ENCODE assay signal across 10 mouse cellular contexts in the genomic region with DNA sequence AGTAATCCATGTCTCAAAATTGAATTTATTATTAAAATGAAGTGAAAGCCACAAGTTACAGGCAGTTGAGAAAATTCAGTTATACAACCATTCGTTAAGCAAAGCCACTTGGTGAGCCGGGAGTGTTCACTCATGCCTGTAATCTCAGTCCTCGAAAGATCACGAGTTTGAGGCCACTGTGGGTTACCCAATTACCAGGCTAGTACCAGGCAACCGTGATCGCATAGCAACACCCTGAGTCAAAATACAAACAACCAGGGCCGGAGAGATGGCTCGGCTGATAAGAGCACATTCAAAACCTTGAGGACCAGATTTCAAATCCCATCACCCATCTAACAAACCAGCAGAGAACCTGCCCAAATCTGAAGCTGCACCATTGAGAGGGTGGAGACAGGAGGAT. TPM values are rescaled to one million over a fixed set of nuclear protein-coding genes. Genes with fewer than 3 reads are reported as not detected.
A peak's percentile ranks its signal among the peaks of the same experiment; 100 is the strongest.
DNase-seq lines count a peak whose midpoint lies in the region; ATAC-seq lines count a peak whose summit lies in the region.
"Had no signal": no experiment of that assay in that cellular context is flagged by ENCODE, and none has a peak within 500 bp of the region (broad histone marks: within the 10 kb centered on the region; RNA-seq: fewer than 3 reads in every experiment).

No protein-coding gene starts in this region.

- ATAC-seq in limb, embryonic 12.5 days (ENCODE audit: insufficient number of reproducible peaks, insufficient read depth, low FRiP score, low TSS enrichment, low read depth), result no peak

- H3K4me3 ChIP-seq in limb, embryonic 12.5 days (replicated peaks), result no peak overlapping the region

- H3K9ac ChIP-seq in limb, embryonic 12.5 days (replicated peaks), result no peak overlapping the region

- peak overlapping the region; percentile 35; the same call in 1 of the 2 replicates for H3K27ac ChIP-seq in limb, embryonic 12.5 days

- no peaks in the 10 kb centered on the region for H3K36me3 ChIP-seq in limb, embryonic 12.5 days

- H3K9me3 ChIP-seq in limb, embryonic 12.5 days, result 0 out of 2 replicates have a peak, but pooled peaks cover 3% of the 10 kb centered on the region

- H3K4me1 ChIP-seq in limb, embryonic 12.5 days (replicated peaks), result peaks cover 11% of the 10 kb centered on the region

- H3K4me2 ChIP-seq in limb, embryonic 12.5 days, result no peak overlapping the region
- H3K4me2 ChIP-seq: heart, embryonic 11.5 days had no signal

- no peaks in the 10 kb centered on the region for H3K27me3 ChIP-seq in limb, embryonic 12.5 days

- DNase-seq in adrenal gland, postnatal 10 days, result peak; percentile 11
- DNase-seq in adrenal gland, postnatal 4 days (ENCODE audit: low spot score in 2 of 2), result no peak
- peak; percentile 61 for DNase-seq in urinary bladder, postnatal 14 days (ENCODE audit: low spot score)
- DNase-seq in urinary bladder, postnatal 4 days (ENCODE audit: low spot score in 2 of 2), result no peak
- no peak for DNase-seq in neural tube, embryonic 10.5 days (ENCODE audit: extremely low spot score, low spot score)
- no peak for DNase-seq in thymus, postnatal 4 days
- no peak for DNase-seq in spleen, adult 18-20 months

- 91% methylated on average over 8 of the region's 8 CpGs for WGBS in limb, embryonic 12.5 days

RNA-seq across cellular contexts. Expression of gene Atf7ip, which starts 40.9 kb away (rescaled TPM):
- 100 to 1,000 TPM in 1 of 2 experiments, 10 to 100 TPM in 1; 63.7 to 105 TPM for total RNA-seq in adrenal gland, postnatal 10 days (2021)
- total RNA-seq in adrenal gland, postnatal 4 days (2021), result 100 to 1,000 TPM; 119 to 123 TPM
- 43.5 and 51.0 TPM in 2 replicates for polyA plus RNA-seq in limb, embryonic 12.5 days (2016; fragmentation: Nextera tagmentation; extraction: Ambion mirVana)

RNA-seq across cellular contexts. Expression of gene E330021D16Rik, which starts 49.7 kb away (rescaled TPM):
- total RNA-seq in adrenal gland, postnatal 10 days (2021), result not detected
- under 1 TPM in 1 of 2 experiments, not detected in 1; 0.73 TPM for total RNA-seq in adrenal gland, postnatal 4 days (2021)
- polyA plus RNA-seq in limb, embryonic 12.5 days (2016; fragmentation: Nextera tagmentation; extraction: Ambion mirVana), result not detected in 2 replicates
- total RNA-seq: adrenal gland, adult 18-20 months had no signal
- polyA plus RNA-seq: heart, embryonic 11.5 days had no signal

Comparison
In these comparisons a context has a peak if more than half of its experiments do, and no peak if none do; other contexts are left out.
1. DNase-seq: peak in adrenal gland, postnatal 10 days (single experiment) and urinary bladder, postnatal 14 days (single experiment); none in adrenal gland, postnatal 4 days (0 of 2), urinary bladder, postnatal 4 days (0 of 2), neural tube, embryonic 10.5 days (single experiment), thymus, postnatal 4 days (single experiment) and spleen, adult 18-20 months (0 of 2).